Mouse (Mus musculus): ENCODE results near the gene Tatdn2. TPM values are rescaled to one million over a fixed set of nuclear protein-coding genes. Genes with fewer than 3 reads are reported as not detected.

Tatdn2 gene
- polyA plus RNA-seq, 2 experiments from 2014 or later: 1.0 to 5.0 TPM

- no peak for ATAC-seq
Measured at GRCm38 (mm10) chr6:113714797-113715196, 17.9 kb downstream of the Tatdn2 start.

- ATAC-seq: no peak
Measured at GRCm38 (mm10) chr6:113717541-113717940, 20.7 kb downstream of the Tatdn2 start.

GRCm38 (mm10) chr6:113719878-113720277 is 23.0 kb downstream of the Tatdn2 start, which contains the start of gene Ghrl:
Gene Ghrl (minus strand): TSS chr6:113719880.
- ATAC-seq: no peak

- ATAC-seq: no peak
Measured at GRCm38 (mm10) chr6:113721061-113721460, 24.2 kb downstream of the Tatdn2 start.

- no peak for ATAC-seq
Measured at GRCm38 (mm10) chr6:113728181-113728580, 31.3 kb downstream of the Tatdn2 start.

GRCm38 (mm10) chr6:113731296-113731695 is 34.4 kb downstream of the Tatdn2 start:
- no peak for ATAC-seq

- ATAC-seq: no peak
Measured at GRCm38 (mm10) chr6:113737318-113738046, 40.6 kb downstream of the Tatdn2 start.

- peak; percentile 88 for ATAC-seq
Measured at GRCm38 (mm10) chr6:113740236-113741217, 43.7 kb downstream of the Tatdn2 start, which contains the start of gene Sec13. Gene Sec13 (minus strand): TSS chr6:113740743.

- ATAC-seq: no peak
Measured at GRCm38 (mm10) chr6:113741425-113741824, 44.6 kb downstream of the Tatdn2 start.

- no peak for ATAC-seq
Measured at GRCm38 (mm10) chr6:113742321-113742720, 45.5 kb downstream of the Tatdn2 start.

GRCm38 (mm10) chr6:113743111-113743510 is 46.3 kb downstream of the Tatdn2 start:
- no peak for ATAC-seq

GRCm38 (mm10) chr6:113745117-113745516 is 48.3 kb downstream of the Tatdn2 start:
- ATAC-seq: no peak

- ATAC-seq: no peak
Measured at GRCm38 (mm10) chr6:113747284-113747683, 50.4 kb downstream of the Tatdn2 start.

- no peak for ATAC-seq
Measured at GRCm38 (mm10) chr6:113748351-113748750, 51.5 kb downstream of the Tatdn2 start.

GRCm38 (mm10) chr6:113749119-113749685 is 52.4 kb downstream of the Tatdn2 start:
- ATAC-seq: no peak

Other genes starting within 250 kb of the Tatdn2 start
- under 1 TPM; 0.97 TPM for gene Il17re, start 238.6 kb upstream of the Tatdn2 start, polyA plus RNA-seq (2017; shearing (Covaris generic))
- gene Il17rc, start 225.6 kb upstream of the Tatdn2 start, polyA plus RNA-seq (2017; shearing (Covaris generic)): not detected
- gene Creld1, start 213.8 kb upstream of the Tatdn2 start, polyA plus RNA-seq (2017; shearing (Covaris generic)): 1 to 10 TPM; 2.7 to 8.0 TPM
- under 1 TPM in 1 of 2 experiments, not detected in 1; 0.20 TPM for gene Prrt3, start 195.1 kb upstream of the Tatdn2 start, polyA plus RNA-seq (2017; shearing (Covaris generic))
- 10 to 100 TPM; 57.7 to 61.8 TPM for gene Emc3, start 165.4 kb upstream of the Tatdn2 start, polyA plus RNA-seq (2017; shearing (Covaris generic))
- gene Fancd2, start 165.4 kb upstream of the Tatdn2 start, polyA plus RNA-seq (2017; shearing (Covaris generic)): 1 to 10 TPM; 4.4 to 7.2 TPM
- gene Fancd2os, start 96.3 kb upstream of the Tatdn2 start, polyA plus RNA-seq (2017; shearing (Covaris generic)): not detected
- gene Brk1, start 92.3 kb upstream of the Tatdn2 start, polyA plus RNA-seq (2017; shearing (Covaris generic)): 100 to 1,000 TPM; 275 to 326 TPM
- 10 to 100 TPM in 1 of 2 experiments, 1 to 10 TPM in 1; 7.1 to 14.5 TPM for gene Vhl, start 73.1 kb upstream of the Tatdn2 start, polyA plus RNA-seq (2017; shearing (Covaris generic))
- 10 to 100 TPM; 21.9 to 29.8 TPM for gene Irak2, start 58.6 kb upstream of the Tatdn2 start, polyA plus RNA-seq (2017; shearing (Covaris generic))
- gene Ghrl, start 22.8 kb downstream of the Tatdn2 start, polyA plus RNA-seq (2017; shearing (Covaris generic)): not detected
- 100 to 1,000 TPM; 139 to 168 TPM for gene Sec13, start 43.7 kb downstream of the Tatdn2 start, polyA plus RNA-seq (2017; shearing (Covaris generic))